Mouse (Mus musculus): ENCODE measurements at regions not wholly inside any gene's neighbourhood (a gene's known extent, or its start where the extent isn't known, plus 50 kb on each side); places are given as distances from the start of the nearest gene placed in this dataset.
A peak's percentile ranks its signal among the peaks of the same experiment; 100 is the strongest.

DNA sequence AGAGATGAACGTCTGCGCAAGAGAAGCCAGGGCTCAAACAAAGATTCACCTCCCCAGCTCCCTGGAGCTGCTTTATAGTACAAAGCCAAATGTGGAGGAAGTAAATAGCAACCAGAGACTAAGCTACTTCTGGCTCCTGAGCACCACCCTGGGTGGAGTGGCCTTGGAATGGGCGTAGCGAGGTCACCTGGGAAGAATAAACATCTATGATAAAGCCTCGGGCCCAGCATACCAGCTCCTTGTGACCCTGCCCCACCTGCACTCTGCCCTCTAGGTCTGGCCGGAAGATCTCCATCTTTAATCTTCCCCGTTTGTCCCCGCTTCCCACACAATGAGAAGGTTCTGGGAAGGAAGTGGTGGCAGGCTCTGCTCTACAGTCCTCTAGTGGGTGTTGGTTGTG lies 61.0 kb upstream of the Ptpn3 start:
- no peak for DNase-seq

DNA sequence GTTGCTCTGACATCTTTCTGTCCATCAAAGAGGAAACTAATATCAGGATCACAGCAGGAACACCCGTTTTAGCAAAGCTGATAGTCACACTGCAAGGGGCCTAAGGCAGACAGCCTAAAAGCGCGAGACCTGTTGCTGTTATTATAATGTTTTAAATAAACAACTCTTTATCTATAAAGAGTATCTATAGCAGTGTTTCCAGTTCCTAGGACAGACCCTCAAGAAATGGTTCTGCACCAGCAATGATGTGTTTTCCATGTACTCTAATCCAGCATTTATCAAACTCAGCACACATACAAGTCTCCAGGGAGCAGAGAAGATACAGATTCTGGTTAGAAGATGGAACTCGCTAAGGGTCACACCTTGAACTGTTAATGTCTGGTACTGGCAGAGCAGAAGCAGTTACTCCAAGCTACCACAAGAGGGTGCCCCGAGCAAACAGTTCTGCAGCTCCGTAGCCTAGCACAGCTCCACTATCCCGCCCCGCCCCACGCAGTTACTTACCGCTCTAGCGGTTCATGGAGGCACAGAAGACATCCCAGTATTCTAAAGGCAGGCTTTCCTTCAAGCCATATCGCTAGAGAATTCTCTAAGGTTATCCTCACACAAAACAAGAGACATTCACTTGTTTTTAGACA lies 64.2 kb upstream of the Palm2 start:
- peak; percentile 85 for DNase-seq

DNA sequence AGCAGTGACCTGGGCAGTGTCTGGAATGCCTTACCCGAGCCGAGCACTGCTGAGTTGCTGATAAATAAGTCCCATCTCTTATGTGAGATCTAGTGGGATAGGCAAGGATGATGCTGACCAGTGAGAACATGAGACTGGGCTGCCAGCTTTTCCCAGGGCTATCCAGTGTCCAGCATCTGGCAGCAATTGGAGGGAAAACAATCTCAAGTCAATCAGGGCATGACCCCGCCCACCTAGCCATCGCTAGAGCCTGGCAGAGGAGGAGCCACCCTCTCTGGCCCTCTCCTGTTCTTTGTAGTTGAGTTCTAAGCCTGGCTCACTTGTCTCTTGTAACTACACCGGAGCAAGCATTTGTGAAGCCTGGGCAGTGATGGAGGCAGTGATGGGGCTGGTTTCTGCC lies 56.2 kb upstream of the Palm2 start:
- DNase-seq = no peak

DNA sequence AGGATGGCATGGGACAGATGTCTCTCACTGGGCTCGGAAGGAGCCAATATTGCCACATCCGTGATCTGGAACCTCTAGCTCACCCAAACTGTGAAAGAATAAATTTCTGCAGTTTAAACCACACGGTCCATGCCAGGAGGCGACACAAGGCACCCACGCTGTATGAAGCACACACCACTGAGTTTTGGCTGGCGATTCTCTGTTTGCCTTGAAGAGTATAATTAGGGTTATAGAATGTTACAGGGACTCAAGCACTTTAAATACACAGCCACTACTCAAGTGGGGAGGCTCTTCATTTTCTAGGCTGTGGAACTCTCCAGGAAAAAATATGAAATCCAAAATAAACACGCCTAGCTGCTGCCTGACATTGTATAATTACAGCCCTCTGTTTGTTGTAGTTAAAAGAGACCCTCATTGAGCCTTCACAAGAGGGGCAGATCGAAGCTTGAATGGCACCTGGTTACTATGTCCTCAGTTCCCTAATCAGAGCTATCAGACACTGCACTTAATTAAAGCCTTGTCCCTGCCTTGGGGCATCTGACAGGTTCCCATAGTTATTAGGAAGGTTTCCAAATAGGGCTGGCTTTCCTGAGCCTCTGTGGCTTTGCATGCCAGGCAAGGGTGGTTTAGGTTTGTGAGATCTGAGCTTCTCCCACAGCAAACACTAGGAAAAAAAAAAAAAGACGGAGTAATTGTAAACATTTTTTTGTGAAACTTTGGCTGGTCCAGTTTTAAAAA lies 53.8 kb upstream of the Palm2 start:
- no peak for DNase-seq

- no peak for DNase-seq
These were observed 52.7 kb upstream of the Palm2 start for GRCm38 (mm10) chr4:57381306-57381705.

Data from kidney, postnatal 14 days (tissue).